11 mouse cellular contexts compared by ENCODE assay signal in genomic region chr11:24739710-24740255, GRCm38 (mm10).
DNase-seq lines count a peak whose midpoint lies in the region; ATAC-seq lines count a peak whose summit lies in the region.
"Had no signal": no experiment of that assay in that cellular context is flagged by ENCODE, and none has a peak within 500 bp of the region (broad histone marks: within the 10 kb centered on the region; RNA-seq: fewer than 3 reads in every experiment).

No protein-coding gene starts in this region.

- H3K27ac ChIP-seq in forebrain, embryonic 14.5 days (ENCODE audit: low read depth, low read length), result peak overlapping the region; percentile 61
- peak overlapping the region; percentile 80 for H3K27ac ChIP-seq in midbrain, embryonic 10.5 days (replicated peaks)

- H3K9me3 ChIP-seq in forebrain, embryonic 14.5 days (replicated peaks; ENCODE audit: control insufficient read depth, low read length), result no peaks in the 10 kb centered on the region
- H3K9me3 ChIP-seq in midbrain, embryonic 10.5 days (replicated peaks), result no peaks in the 10 kb centered on the region

- WGBS in forebrain, embryonic 14.5 days, result 2% methylated on average over 14 of the region's 14 CpGs
- 5% methylated on average over 14 of the region's 14 CpGs for WGBS in midbrain, embryonic 10.5 days

- H3K4me2 ChIP-seq in forebrain, embryonic 14.5 days (ENCODE audit: low read length), result peak overlapping the region; percentile 48

- no peaks in the 10 kb centered on the region for H3K27me3 ChIP-seq in forebrain, embryonic 14.5 days (replicated peaks; ENCODE audit: control insufficient read depth, insufficient read depth, low read length)
- 0 out of 2 replicates have a peak, but pooled peaks cover 6% of the 10 kb centered on the region for H3K27me3 ChIP-seq in midbrain, embryonic 10.5 days (ENCODE audit: low read depth, poor library complexity, severe bottlenecking)

- H3K9ac ChIP-seq in forebrain, embryonic 14.5 days (ENCODE audit: low read length), result peak overlapping the region; percentile 49

- peak; percentile 9 to 13 for DNase-seq in cerebellum, postnatal 14 days
- DNase-seq in ES-CJ7 (ENCODE audit: low read depth, low spot score), result peak; percentile 46
- DNase-seq in forebrain, embryonic 14.5 days (ENCODE audit: low spot score), result peak; percentile 76
- peak; percentile 58 for DNase-seq in midbrain, embryonic 10.5 days (ENCODE audit: low spot score)
- no peak for DNase-seq in T-cell, adult 2 months (ENCODE audit: low spot score)
- DNase-seq in cerebellum, adult 18-20 months, result no peak
- DNase-seq in adrenal gland, postnatal 4 days (ENCODE audit: low spot score in 2 of 2), result no peak
- DNase-seq: adrenal gland, adult 2 months; lung, postnatal 4 days; thymus, postnatal 25 days had no signal

- peaks cover 10% of the 10 kb centered on the region; the same call in 1 of the 2 replicates for H3K4me1 ChIP-seq in forebrain, embryonic 14.5 days (ENCODE audit: control insufficient read depth, insufficient read depth, low read length)
- H3K4me1 ChIP-seq in midbrain, embryonic 10.5 days, result peaks cover 45% of the 10 kb centered on the region

- no peak for ATAC-seq in cerebellum, adult (ENCODE audit: insufficient number of reproducible peaks, low FRiP score, low TSS enrichment)
- peak; percentile 74 for ATAC-seq in forebrain, embryonic 14.5 days

- H3K36me3 ChIP-seq in forebrain, embryonic 14.5 days (ENCODE audit: control insufficient read depth, insufficient read depth, low read length), result no peaks in the 10 kb centered on the region
- no peaks in the 10 kb centered on the region for H3K36me3 ChIP-seq in midbrain, embryonic 10.5 days

- H3K4me3 ChIP-seq in forebrain, embryonic 14.5 days (ENCODE audit: low read depth, low read length), result peak overlapping the region; percentile 8
- H3K4me3 ChIP-seq in midbrain, embryonic 10.5 days, result peak overlapping the region; percentile 47

Comparison
In these comparisons a context has a peak if more than half of its experiments do, and no peak if none do; other contexts are left out.
1. DNase-seq: peak in cerebellum, postnatal 14 days (2 of 2), ES-CJ7 (single experiment), forebrain, embryonic 14.5 days (single experiment) and midbrain, embryonic 10.5 days (single experiment); none in T-cell, adult 2 months (single experiment), cerebellum, adult 18-20 months (0 of 2) and adrenal gland, postnatal 4 days (0 of 2).